Mouse (Mus musculus) spleen, adult 2 months (tissue): ENCODE measurements at regions not wholly inside any gene's neighbourhood (a gene's known extent, or its start where the extent isn't known, plus 50 kb on each side); places are given as distances from the start of the nearest gene placed in this dataset.

ENCODE experiments used
- DNase-seq, 2 experiments: peaks; one replicate each; pipeline versions ENCODE4 v3.0.0 to v3.0.0-alpha.2; 2012 to 2021; ENCODE audit warnings: low spot score in 2 of 2, low read depth in 1 of 2
- H3K27ac ChIP-seq: fragments of 200-500 bp; 2 replicates; pipeline ENCODE4 v1.5.1; 2012; ENCODE audit warnings: low read length, inconsistent platforms; ENCODE audit not compliant: insufficient read depth
- H3K27me3 ChIP-seq: fragments of 200-500 bp; 2 replicates; pipeline ENCODE4 v1.6.1; 2012; ENCODE audit warnings: mild to moderate bottlenecking, moderate library complexity, low read length, inconsistent platforms; ENCODE audit not compliant: control insufficient read depth, insufficient read depth
- H3K36me3 ChIP-seq: fragments of 200-500 bp; 2 replicates; pipeline ENCODE4 v1.6.1; 2012; ENCODE audit warnings: mild to moderate bottlenecking, low read length, inconsistent platforms; ENCODE audit not compliant: control insufficient read depth, insufficient read depth
- H3K4me1 ChIP-seq: fragments of 200-500 bp; 2 replicates; pipeline ENCODE4 v1.6.1; 2011; ENCODE audit warnings: inconsistent platforms; ENCODE audit not compliant: control insufficient read depth, insufficient read depth, insufficient read length
- H3K4me3 ChIP-seq: fragments of 200-500 bp; 2 replicates; pipeline ENCODE4 v1.5.1; 2011; ENCODE audit warnings: mild to moderate bottlenecking, inconsistent platforms; ENCODE audit not compliant: insufficient read depth, insufficient read length; ENCODE audit errors: extremely low read depth
- CTCF ChIP-seq: fragments of 200-500 bp; IDR thresholded peaks from 2 replicates; pipeline ENCODE4 v1.5.1; 2011; ENCODE audit warnings: mild to moderate bottlenecking, inconsistent platforms; ENCODE audit not compliant: insufficient read depth, insufficient read length, insufficient replicate concordance; ENCODE audit errors: extremely low read depth
- POLR2A ChIP-seq: fragments of 200-500 bp; IDR thresholded peaks from 2 replicates; pipeline ENCODE4 v1.6.1; 2011; ENCODE audit warnings: low read depth, low read length, inconsistent platforms
- WGBS: fragments of 180-500 bp; shearing (Covaris S2); methylation state at CpG from one replicate; pipeline ENCODE4 v1.1.7; 2018; 5-methylcytosine and 5-hydroxymethylcytosine counted together

- no peaks in the 10 kb centered on the region for H3K27me3 ChIP-seq
- H3K36me3 ChIP-seq: no peaks in the 10 kb centered on the region
- WGBS: 91% methylated on average over 15 of the region's 15 CpGs
- no peak for DNase-seq
- no peak overlapping the region for H3K27ac ChIP-seq
- TF ChIP-seq CTCF (no peak), POLR2A (no peak)
- no peak overlapping the region for H3K4me3 ChIP-seq
- H3K4me1 ChIP-seq: no peaks in the 10 kb centered on the region
These were observed 54.1 kb upstream of the 1700024P04Rik start for GRCm38 (mm10) chr13:99038198-99039062.

GRCm38 (mm10) chr13:99037131-99037530 lies 52.8 kb upstream of the 1700024P04Rik start:
- DNase-seq: no peak
- 94% methylated on average over 4 of the region's 4 CpGs for WGBS
- H3K27ac ChIP-seq: no peak overlapping the region
- H3K27me3 ChIP-seq: no peaks in the 10 kb centered on the region
- no peaks in the 10 kb centered on the region for H3K36me3 ChIP-seq
- no peak for TF ChIP-seq POLR2A
- TF ChIP-seq CTCF: no peak
- H3K4me1 ChIP-seq: no peaks in the 10 kb centered on the region
- no peak overlapping the region for H3K4me3 ChIP-seq
